Mouse (Mus musculus) heart, adult 8-10 months (tissue): ENCODE data around the gene Phf5a. TPM values are rescaled to one million over a fixed set of nuclear protein-coding genes. Genes with fewer than 3 reads are reported as not detected.
"Not testable (repeated sequence)": the region's sequence is repeated elsewhere in the genome, so short reads cannot be mapped to it uniquely, and the experiment has no call there.

Experiments used
- DNase-seq: peaks from one replicate; pipeline ENCODE4 v3.0.0; 2022; ENCODE audit warnings: low spot score
- total RNA-seq, 4 experiments: library from RNA; stranded (reverse); gene quantifications; 2 replicates each; pipeline ENCODE4 v1.2.4; 2022

Gene Phf5a
- total RNA-seq, result 10 to 100 TPM; 31.9 to 39.3 (median 33.9) TPM

DNA sequence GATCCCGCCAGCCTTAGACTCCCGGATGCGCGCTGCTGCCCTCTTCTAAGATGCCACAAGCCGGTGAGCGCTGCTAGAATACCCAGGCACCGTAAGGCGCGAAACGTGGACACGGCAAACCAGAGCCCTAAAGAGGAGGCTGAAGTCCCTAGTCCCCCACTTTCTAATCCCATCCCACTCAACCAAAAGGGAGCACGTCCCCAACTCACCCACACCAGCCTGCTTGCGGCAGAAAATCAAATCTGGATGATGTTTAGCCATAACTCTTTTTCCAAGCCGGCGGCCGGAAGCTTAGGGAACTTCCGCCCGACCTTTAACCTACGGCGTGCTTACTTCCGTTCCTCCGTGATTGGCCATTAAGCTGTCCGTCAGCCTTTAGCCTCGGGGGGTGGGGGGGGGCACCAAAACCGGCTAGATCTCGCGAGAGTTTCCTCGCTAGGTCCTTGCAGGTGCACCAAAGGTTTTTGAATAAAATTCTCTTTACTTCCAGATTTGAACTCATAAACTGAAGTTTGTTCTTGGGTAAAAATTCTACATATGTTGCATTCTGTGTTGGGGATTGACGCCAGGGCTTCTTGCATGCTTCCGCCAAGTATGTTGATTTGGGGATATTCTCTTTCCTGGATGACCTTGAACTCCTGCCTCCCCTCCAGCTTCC lies at the start of gene Phf5a:
Gene Phf5a (minus strand): TSS at position 308 of the 658 bp plus-strand sequence.
- DNase-seq, result peak; percentile 88

DNA sequence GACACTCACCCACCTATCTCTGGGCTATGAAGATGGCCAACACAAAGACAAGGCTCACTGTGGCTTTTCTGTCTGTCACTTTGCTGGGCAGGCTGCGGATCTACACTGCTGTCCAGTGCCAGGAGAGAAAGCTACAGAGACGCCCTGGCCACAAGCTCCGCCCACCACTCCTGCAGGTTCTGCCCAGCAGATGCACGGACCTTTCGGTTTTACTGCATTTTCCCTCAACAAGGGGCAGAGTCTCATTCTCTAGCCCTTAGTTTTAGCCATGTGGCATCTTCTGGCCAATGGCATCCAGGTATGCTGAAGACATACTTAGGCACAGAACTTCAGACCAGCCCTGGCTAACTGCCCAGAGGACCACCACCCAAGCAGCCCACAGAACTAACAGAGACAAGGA lies 49.5 kb upstream of the Phf5a start:
- no peak for DNase-seq

DNA sequence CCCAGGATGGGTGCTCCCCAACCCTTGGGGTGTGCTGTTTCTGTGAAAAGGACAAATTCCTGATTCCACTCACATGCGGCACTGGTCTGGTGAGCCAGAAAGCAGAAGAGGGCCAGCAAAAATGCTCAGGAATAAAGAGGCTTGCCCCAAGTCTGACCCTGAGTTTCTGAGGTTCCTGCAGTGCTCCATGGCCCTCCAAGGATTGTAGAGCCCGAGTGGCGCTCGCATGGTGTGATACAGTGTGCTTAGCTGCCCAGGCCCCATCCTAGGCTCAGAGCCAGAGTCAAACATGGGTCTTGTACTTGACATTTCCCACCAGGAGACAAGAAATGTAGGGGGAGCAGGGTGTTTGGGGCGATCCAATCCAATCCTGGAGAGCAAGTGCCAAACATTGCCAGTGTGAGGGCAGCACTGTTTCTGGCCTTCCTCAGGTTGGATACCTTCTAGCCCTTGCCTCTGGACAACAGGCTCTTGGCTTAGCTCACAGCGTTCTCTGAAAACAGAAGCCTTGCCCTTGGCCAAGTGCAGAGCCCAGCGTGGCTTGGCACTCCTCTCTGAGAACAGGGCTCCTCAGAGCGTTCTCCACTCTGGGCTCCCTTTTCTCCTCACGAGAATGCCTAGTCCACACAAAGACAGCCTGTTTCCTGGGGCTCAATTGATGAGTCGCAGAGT lies 49.0 kb upstream of the Phf5a start:
- no peak for DNase-seq

DNA sequence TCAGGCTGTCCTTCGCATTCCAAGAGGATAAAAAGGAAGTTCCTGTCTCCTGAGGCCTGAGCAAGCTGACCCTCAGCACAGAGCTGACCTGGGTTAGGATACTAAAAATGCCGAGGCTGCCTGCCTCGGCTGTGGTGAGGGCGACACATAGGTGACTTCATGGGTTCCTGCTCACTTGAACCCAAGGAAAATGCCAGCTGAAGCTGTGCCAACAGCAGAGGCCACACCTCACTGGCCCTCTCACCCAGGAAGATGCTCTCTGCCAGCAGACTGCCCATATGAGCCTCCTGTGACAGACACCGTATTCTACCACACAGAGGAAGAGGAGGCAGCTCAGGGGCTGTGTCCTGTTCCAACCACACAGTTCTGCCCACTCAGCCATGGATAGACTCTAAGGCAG lies 47.4 kb upstream of the Phf5a start:
- no peak for DNase-seq

DNA sequence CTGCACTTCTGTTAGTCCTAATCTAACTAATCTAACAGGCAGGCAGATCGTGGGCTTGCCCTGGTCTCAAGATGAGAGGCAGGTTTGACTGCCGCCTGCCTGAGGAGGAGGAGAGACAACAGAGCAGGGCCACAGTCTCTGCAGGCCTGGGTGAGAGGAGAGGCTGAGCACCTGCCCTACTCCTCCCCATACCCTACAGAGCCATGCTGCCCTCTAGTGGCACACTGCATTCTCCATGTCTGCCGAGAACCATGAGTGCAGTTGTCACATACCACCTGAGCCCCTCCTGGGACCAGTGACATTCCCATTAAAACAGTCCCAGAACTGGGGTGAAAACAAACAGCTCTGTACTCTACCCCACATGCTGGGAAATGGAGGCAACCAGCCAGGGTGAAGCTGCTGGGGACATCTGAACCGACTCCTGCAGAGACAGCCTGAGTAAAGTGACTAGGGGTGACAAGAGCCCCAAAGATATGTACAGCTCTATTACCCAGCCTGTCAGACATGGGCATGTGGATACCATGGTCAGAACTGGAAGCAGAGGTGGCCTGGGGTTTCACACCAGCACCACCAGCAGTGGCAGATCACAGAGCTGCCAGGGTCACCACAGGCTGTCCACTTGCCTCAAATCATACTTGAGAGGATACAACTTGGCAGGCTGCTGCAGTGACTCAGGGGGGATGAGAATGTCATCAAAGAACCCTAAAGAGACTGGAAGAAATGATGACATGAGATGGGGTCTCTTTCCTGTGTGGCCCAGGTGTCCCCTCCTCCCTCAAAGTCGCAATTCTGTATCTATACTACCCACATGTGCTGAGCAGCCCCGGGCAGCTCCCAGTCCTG lies 46.1 kb upstream of the Phf5a start:
- DNase-seq, result peak; percentile 60

DNA sequence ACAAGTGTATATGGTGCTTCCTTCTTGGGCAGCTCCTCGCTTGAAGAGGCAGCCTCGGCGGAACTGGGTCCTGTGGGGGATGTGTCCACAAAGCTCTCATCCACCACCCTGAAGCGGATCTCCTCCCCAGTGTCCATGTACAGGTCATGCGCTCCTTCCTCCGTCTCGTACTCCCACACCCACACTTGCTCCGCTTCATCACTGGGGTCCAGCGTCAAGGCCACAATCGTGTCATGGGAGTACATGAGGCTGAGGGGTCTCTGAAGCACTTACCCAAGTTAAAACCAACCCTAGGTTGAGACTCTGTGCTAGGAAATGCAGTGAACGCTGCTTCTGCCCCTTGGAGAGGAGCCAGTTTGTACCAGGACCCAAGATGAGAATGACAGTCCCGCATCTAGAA lies 45.5 kb upstream of the Phf5a start:
- DNase-seq, result no peak

DNA sequence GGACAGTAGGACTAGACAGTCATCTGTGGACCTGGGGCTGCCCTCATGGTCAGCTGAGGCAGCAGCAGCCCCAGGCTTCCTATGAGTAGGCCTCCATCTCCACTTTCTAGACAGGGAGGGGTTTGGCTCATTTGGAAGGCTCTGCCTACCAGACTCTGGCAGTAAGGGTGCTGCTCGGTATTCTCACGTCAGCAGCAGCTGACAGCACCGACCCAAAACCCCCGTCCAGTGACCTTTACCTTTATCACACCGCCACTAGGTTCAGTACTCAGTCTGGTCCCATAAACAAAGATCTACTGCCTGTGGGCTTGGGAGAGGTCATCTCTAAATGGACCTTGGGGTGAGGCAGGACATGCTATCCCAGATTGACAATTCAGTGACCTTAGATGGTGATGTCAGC lies 44.0 kb upstream of the Phf5a start:
- DNase-seq, result no peak

DNA sequence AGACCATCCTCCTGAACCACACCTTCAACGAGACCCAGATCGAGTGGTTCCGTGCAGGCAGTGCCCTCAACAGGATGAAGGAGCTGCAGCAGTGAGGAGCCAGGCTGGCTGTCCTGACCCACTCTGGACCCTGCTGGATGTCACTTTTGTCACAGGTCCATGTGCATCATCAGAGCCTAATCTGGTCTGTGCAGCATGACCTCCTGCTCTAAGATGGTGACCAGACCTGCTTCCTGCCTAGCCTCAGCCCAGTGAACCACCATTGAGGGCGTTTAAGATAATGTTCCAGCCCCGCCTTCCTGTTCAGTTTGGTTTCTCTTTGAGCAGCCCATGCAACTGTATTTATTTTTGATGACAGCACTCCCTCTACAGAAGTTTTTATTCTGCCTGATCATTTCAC lies 43.0 kb upstream of the Phf5a start:
- no peak for DNase-seq

DNA sequence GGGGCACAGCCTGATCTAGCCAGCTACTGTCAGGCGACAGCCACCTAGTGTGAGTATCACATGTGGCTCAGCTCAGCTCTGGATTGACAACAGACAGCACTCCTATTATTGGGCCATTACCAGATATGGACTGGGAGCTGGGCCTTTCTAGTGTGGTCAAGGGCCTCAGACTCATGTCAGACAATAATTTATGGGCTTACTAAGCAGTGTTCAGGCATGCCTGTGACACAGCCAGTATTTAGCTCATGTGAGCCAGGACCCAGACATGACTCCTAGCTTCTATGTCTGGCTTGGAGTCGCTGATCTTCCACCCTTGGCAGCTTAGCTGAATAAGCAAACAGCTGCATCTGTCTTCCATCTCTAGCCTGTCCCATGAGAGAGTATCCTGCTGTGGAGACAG lies 40.8 kb upstream of the Phf5a start:
- DNase-seq, result no peak

DNA sequence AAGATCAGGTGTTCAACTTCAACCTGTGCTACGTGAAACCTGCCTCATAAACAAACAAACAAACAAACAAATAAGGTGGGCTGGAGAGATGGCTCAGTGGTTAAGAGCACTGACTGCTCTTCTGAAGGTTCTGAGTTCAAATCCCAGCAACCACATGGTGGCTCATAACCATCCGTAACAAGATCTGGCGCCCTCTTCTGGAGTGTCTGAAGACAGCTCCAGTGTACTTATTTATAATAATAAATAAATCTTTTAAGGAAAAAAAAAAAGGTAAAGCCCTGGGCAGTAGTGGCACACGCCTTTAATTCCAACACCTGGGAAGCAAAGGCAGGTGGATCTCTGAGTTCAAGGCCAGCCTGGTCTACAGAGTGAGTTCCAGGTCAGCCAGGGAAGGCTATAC lies 37.1 kb upstream of the Phf5a start:
- not testable (repeated sequence) for DNase-seq

DNA sequence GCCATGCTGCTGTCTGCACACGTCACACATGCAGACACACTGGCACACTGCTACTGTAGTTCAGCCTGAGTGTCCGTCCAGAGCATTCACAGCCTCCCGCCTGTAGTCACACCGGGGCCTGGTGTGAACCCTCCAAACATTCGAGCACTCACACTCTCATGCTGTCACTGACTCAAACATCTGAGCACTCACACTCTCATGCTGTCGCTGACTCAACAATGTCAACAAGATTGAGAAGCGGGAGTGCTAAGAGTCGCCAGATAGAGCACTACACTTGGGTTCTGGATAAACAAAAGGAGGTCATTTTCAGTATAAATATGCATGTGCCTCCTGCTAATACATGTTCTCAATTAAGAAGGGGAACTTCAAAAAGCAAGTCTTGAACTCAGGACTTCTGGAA lies 36.2 kb upstream of the Phf5a start:
- DNase-seq, result no peak

DNA sequence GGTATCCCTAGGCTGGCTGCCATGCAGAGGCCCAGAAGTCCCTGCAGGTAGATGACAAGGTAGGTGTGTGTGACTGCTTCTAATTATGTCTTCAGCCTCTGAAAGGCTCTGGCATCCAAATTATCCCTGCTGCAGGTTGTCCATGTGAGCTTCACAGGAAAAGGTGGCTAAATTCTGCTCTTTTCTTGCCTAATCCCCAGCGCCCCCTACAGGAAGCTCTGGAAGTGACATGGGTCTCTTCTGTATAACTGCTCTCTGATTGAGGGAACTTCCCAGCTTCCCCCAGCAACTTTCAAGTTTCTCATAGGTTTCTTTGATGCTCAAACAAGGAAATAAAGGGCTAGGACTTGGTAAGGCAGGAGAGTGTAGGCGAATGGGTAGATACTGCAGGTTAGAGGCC lies 33.2 kb upstream of the Phf5a start:
- DNase-seq, result peak; percentile 38

DNA sequence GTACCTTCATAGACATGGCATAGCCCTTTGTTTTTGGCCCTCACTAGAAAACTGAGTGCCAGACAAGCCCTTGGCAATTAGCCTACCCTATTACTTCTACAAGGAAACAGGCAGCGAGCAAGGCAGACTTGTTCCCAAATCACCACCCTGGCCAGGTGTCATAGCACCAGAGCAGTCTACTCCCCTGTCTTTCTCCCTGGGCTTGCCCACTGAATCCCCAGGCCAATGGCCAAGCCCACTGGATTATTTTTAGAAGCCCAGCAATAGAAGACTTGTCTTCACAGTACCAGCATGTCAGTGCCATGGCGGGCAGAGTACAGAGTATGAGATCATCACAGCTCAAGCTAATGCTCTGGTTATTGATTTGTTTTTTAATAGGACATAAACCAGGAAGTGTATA lies 27.0 kb upstream of the Phf5a start:
- DNase-seq, result no peak

DNA sequence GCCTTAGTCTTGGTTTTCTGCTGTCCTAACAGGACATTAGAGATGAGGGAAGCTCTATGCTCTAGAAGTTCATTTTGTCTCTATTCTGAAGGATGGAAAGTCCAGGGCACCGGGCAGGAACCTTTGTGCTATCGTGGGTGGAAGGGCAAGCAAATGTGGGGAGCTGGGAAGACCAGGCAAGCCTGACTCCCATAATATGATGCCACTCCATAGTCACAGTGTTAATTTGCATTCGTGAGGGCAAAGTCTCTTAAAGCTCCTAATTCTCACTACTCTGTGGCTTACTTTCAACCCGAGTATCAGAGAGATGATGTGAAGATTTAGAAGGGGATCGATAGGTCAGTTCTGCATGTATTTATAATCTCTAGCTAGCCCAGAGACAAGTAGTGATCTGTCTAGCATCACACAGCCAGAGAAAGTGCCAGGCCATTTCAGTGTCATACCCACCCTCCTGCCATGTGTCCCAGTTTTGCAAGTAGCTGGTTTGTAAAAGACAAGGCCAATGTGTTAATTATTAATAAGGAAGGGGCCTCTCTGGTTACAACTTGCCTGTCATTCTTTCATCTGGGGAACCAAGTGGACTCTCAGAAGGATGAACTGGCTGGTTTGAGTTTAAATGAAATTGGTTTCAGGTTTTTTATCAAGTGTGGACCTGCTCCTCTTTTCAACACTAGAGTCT lies 26.0 kb upstream of the Phf5a start:
- no peak for DNase-seq

DNA sequence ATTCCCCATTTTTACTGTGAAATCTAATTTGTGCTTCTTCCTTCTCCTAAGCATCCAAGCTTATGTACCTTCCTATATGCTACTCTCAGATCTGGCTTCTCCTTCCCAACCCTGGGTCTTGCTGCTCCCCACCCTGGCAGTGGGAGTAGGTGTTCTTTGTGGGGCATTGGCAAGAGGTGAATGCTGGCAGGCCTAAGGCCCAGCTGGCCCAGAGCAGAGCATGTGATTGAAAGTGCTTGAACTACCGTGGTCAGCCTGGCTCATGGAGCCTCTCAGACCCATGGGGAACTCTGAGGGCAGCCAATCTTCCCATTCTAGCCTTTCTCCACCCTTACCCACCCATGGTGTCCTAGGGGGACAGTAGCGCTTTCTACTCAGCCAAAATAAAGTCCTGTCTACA lies 24.7 kb upstream of the Phf5a start:
- DNase-seq, result no peak

DNA sequence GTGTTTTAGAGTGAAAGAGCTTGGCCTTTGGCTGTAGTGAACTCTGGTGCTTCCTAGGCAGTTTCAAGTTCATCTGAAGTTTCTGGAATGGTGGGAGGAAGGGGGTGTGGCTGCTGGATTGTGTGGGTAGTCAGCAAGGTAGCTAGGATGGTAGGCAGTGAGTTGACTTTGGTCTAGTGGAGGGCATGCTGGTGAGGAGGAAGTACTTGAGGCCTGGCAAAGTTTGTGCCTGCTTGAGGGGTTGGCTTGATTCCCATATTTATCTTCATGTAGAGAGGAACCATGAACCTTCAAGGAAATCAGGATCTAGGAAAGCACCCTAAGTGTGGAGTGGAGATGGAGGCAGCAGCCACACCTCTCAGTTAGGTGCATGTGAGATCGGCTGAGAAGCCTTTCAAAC lies 22.3 kb upstream of the Phf5a start:
- no peak for DNase-seq

DNA sequence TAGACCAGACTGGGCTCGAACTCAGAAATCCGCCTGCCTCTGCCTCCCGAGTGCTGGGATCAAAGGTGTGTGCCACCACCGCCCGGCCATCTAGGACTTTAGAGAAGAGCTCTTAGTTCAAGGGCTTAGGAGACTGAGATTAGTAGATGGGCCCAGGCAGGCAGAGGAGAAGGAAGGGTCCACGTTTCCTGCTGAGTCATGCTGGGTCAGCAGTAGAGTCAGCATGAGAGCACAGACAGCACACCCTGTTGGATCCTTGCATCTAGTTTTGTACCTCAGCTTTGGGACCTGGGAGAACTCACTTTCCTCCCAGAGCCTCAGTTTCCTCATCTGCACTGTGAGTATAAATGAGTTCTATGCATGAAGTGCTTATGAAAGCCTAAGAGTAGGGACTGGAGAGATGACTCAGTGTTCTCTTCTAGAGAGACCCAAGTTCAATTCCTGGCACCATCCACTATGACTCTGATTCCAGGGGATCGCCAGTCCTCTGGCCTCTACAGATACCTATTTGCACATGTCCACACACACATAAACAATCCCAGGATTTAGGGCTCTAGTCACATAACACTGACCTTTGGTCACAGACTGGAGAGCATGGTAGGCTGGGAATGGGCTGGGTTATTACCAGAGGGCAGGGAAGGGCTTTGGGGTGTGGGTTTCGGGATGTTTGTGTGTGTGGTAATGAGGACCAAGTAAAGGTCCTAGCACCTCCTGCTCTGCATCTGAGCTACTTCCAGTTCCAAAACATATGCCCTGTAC lies 20.3 kb upstream of the Phf5a start:
- no peak for DNase-seq

DNA sequence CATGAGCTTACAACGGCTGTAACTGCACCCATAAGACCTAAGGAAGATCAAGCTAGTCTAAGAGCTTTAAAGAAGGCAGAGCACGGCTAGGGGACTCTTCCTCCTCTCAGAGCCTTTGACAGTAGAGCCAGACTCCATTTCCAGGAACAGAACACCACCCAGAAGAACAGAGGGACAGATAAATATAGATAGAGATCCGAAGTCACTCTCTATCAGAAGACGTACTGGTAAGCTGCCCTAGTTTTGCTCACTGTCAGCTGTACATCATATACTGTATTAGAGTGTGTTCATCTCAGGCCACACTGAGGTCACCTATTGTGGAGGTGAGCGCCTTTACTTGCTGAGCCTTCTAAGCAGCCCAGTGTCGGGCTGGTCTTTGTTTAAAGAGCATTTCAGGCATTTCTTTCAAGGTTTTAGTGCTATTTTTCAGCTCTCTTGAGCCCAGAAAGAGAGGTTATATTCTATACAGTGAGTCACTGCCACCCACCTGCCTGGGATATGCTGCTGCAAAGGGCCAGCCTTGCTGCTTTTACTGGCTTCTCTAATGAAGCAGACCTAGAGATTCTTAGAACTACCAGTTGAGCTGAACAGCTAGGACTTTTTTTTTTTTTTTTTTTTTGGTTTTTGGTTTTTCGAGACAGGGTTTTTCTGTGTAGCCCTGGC lies 19.6 kb upstream of the Phf5a start:
- no peak for DNase-seq

DNA sequence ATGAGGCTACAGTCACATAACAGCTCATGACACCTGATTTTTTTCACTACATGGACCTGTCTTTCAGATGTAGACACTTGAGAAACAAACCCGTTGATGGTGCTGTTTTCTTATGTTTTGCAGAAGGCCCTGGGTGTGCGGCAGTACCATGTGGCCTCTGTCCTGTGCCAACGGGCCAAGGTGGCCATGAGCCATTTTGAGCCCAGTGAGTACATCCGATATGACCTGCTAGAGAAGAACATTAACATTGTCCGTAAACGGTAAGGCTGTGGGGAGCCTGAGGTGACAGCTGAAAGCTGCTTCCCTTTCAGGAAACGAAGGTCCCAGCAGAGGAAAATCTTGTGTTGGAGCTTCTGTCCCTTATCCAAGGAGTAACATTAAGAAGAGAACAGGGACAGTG lies 17.5 kb upstream of the Phf5a start:
- DNase-seq, result peak; percentile 28

DNA sequence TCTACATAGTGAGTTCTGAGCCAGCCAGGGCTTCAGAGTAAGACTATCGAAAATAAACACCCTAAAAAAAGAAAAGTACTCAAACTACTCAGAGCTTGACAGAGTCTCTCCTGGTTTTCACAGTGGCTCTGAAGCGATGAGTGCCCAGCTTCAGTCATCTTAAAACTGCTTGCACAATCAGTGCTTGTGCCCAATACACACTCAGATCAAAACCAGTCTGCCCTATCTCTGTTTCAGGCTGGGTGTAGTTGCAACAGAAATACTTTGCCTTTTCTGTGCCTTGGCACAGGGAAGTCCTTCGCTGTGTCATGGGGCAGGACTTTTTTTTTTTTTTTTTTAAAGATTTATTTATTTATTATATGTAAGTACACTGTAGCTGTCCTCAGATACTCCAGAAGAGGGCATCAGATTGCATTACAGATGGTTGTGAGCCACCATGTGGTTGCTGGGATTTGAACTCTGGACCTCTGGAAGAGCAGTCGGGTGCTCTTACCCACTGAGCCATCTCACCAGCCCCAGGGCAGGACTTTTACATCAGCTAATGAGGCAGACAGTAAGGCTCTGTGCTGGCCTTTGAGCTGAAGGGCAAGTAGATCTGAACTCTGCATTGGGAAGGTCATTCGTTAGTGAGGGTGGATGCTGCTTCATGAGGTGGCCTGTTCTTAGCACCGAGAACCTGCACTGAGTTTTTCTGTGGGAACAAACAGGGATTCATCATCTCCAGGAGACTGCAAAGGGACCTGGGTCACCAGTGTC lies 15.3 kb upstream of the Phf5a start:
- DNase-seq, result no peak
